ENCODE assay signal across 17 mouse cellular contexts in the genomic region with DNA sequence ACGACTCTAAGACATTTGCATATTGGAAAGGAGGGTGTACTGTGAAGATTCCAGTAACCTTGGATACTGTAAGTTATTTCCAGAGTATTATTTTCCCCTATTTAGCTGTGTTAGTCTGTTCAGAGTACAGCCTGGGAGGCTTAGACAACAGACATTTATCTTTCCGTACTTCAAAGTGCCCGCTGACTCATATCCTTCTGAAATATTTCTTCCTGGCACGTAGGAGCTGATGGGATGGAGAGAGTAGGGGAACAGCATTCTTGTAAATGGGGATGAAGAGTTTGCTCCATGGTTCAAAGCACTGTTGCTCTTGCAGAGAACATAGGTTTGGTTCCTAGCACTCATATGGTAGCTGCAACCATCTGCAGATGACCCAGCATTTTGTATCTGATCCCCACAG.
"Had no signal": no experiment of that assay in that cellular context is flagged by ENCODE, and none has a peak within 500 bp of the region (broad histone marks: within the 10 kb centered on the region; RNA-seq: fewer than 3 reads in every experiment).

No protein-coding gene starts in this region.

- H3K9ac ChIP-seq: limb, embryonic 12.5 days; liver, embryonic 13.5 days; liver, postnatal 0 days; midbrain, embryonic 15.5 days; neural tube, embryonic 13.5 days had no signal

- H3K36me3 ChIP-seq: limb, embryonic 12.5 days; liver, embryonic 13.5 days; midbrain, embryonic 15.5 days; neural tube, embryonic 13.5 days had no signal

- H3K4me3 ChIP-seq: limb, embryonic 12.5 days; liver, embryonic 13.5 days; megakaryocyte, embryonic 14.5 days; midbrain, embryonic 15.5 days; neural tube, embryonic 13.5 days had no signal

- DNase-seq: kidney, adult 9 months; kidney, postnatal 14 days; liver; liver, embryonic 13.5 days; liver, postnatal 0 days; lung, postnatal 14 days; retina, postnatal 1 day; right cerebral cortex, postnatal 4 days; spleen, adult 18-20 months; thymus, adult 2 months; thymus, postnatal 25 days had no signal

- H3K4me1 ChIP-seq: limb, embryonic 12.5 days; liver, embryonic 13.5 days; midbrain, embryonic 15.5 days; neural tube, embryonic 13.5 days had no signal

- H3K27me3 ChIP-seq: limb, embryonic 12.5 days; liver, embryonic 13.5 days; megakaryocyte, embryonic 14.5 days; midbrain, embryonic 15.5 days; neural tube, embryonic 13.5 days had no signal

- H3K9me3 ChIP-seq: liver, embryonic 13.5 days; midbrain, embryonic 15.5 days; neural tube, embryonic 13.5 days had no signal

- ATAC-seq: liver, postnatal 0 days; midbrain, embryonic 15.5 days had no signal

- H3K4me2 ChIP-seq: limb, embryonic 12.5 days; liver, embryonic 13.5 days; midbrain, embryonic 11.5 days; midbrain, embryonic 15.5 days; neural tube, embryonic 13.5 days had no signal

- H3K27ac ChIP-seq: limb, embryonic 12.5 days; liver, embryonic 13.5 days; macrophage; midbrain, embryonic 15.5 days; neural tube, embryonic 13.5 days had no signal
